Mouse (Mus musculus) stomach, embryonic 15.5 days (tissue): ENCODE data around the gene Tex261. TPM values are rescaled to one million over a fixed set of nuclear protein-coding genes. Genes with fewer than 3 reads are reported as not detected.
A peak's percentile ranks its signal among the peaks of the same experiment; 100 is the strongest.
"Not testable (repeated sequence)": the region's sequence is repeated elsewhere in the genome, so short reads cannot be mapped to it uniquely, and the experiment has no call there.

Experiments
- ATAC-seq: fragments of 200-750 bp; cut with Nextera tagmentation; 2 replicates; pipeline ENCODE4 v1.8.0; 2017; ENCODE audit warnings: low read depth, moderate number of reproducible peaks, moderate TSS enrichment; ENCODE audit not compliant: insufficient read depth, low FRiP score
- H3K27ac ChIP-seq: fragments of 300-500 bp; sonication (generic); 2 replicates; pipeline ENCODE4 v1.5.1; 2015; ENCODE audit warnings: mild to moderate bottlenecking, inconsistent platforms
- H3K27me3 ChIP-seq: fragments of 300-500 bp; sonication (generic); replicated peaks from 2 replicates; pipeline ENCODE4 v1.6.1; 2015; ENCODE audit warnings: inconsistent platforms
- H3K36me3 ChIP-seq: fragments of 300-500 bp; sonication (generic); 2 replicates; pipeline ENCODE4 v1.6.1; 2015; ENCODE audit warnings: inconsistent platforms
- H3K4me1 ChIP-seq: fragments of 300-500 bp; sonication (generic); 2 replicates; pipeline ENCODE4 v1.6.1; 2015; ENCODE audit warnings: inconsistent platforms
- H3K4me2 ChIP-seq: fragments of 300-500 bp; sonication (generic); 2 replicates; pipeline ENCODE4 v1.6.1; 2015; ENCODE audit warnings: mild to moderate bottlenecking, inconsistent platforms
- H3K4me3 ChIP-seq: fragments of 300-500 bp; sonication (generic); replicated peaks from 2 replicates; pipeline ENCODE4 v1.5.1; 2015; ENCODE audit warnings: inconsistent platforms
- H3K9ac ChIP-seq: fragments of 300-500 bp; sonication (generic); 2 replicates; pipeline ENCODE4 v1.6.1; 2015; ENCODE audit warnings: inconsistent platforms
- H3K9me3 ChIP-seq: fragments of 300-500 bp; sonication (generic); 2 replicates; pipeline ENCODE4 v1.6.1; 2016; ENCODE audit warnings: inconsistent platforms
- WGBS: fragments of 180-500 bp; shearing (Covaris S2); methylation state at CpG from one replicate; pipeline ENCODE4 v1.1.7; 2015; 5-methylcytosine and 5-hydroxymethylcytosine counted together
- polyA plus RNA-seq: library from polyadenylated mRNA; unstranded; fragments of >200 nt; fragmentation: Nextera tagmentation; extraction: Ambion mirVana; gene quantifications from 2 replicates; pipeline ENCODE4 v1.2.1, GENCODE M21; 2015

The Tex261 gene
- polyA plus RNA-seq, 1 experiment from 2014 or later, result 86.2 TPM

GRCm38 (mm10) chr6:83790533-83790932, 14.9 kb upstream of the Tex261 start:
- H3K9ac ChIP-seq, ATAC-seq, H3K4me1 ChIP-seq, H3K27ac ChIP-seq, H3K36me3 ChIP-seq, H3K4me3 ChIP-seq, H3K27me3 ChIP-seq, H3K9me3 ChIP-seq, H3K4me2 ChIP-seq: not testable (repeated sequence)
- WGBS, result 85% methylated on average over 5 of the region's 5 CpGs

- H3K27me3 ChIP-seq, result no peaks in the 10 kb centered on the region
- H3K4me3 ChIP-seq, result no peak overlapping the region
- H3K27ac ChIP-seq, result no peak overlapping the region
- ATAC-seq, result no peak
- WGBS, result 76% methylated on average over 7 of the region's 7 CpGs
- no peak overlapping the region for H3K4me2 ChIP-seq
- H3K36me3 ChIP-seq, result no peaks in the 10 kb centered on the region
- no peaks in the 10 kb centered on the region for H3K9me3 ChIP-seq
- no peaks in the 10 kb centered on the region for H3K4me1 ChIP-seq
- no peak overlapping the region for H3K9ac ChIP-seq
Observed at GRCm38 (mm10) chr6:83788554-83788953, 12.9 kb upstream of the Tex261 start.

GRCm38 (mm10) chr6:83786426-83786825, 10.8 kb upstream of the Tex261 start:
- Histone ChIP-seq H3K4me2 (no peak overlapping the region), H3K27me3 (no peaks in the 10 kb centered on the region), H3K9ac (no peak overlapping the region), H3K36me3 (no peaks in the 10 kb centered on the region), H3K9me3 (no peaks in the 10 kb centered on the region), H3K27ac (no peak overlapping the region), H3K4me1 (no peaks in the 10 kb centered on the region), H3K4me3 (no peak overlapping the region)
- 65% methylated on average over 3 of the region's 3 CpGs for WGBS
- no peak for ATAC-seq

GRCm38 (mm10) chr6:83779026-83779425, 3.4 kb upstream of the Tex261 start:
- WGBS, result 7% methylated on average over 5 of the region's 5 CpGs

GRCm38 (mm10) chr6:83778306-83778705, 2.7 kb upstream of the Tex261 start:
- H3K27me3 ChIP-seq, result no peaks in the 10 kb centered on the region
- no peak overlapping the region for H3K27ac ChIP-seq
- no peak overlapping the region for H3K9ac ChIP-seq
- peaks cover 16% of the 10 kb centered on the region for H3K4me1 ChIP-seq
- H3K4me2 ChIP-seq, result no peak overlapping the region
- 74% methylated on average over 7 of the region's 7 CpGs for WGBS
- no peak overlapping the region for H3K4me3 ChIP-seq
- H3K36me3 ChIP-seq, result peaks cover 5% of the 10 kb centered on the region; the same call in 1 of the 2 replicates
- no peaks in the 10 kb centered on the region for H3K9me3 ChIP-seq
- ATAC-seq, result no peak

More at GRCm38 (mm10) chr6:83779026-83779425, 3.4 kb upstream of the Tex261 start:
- H3K9me3 ChIP-seq, result no peaks in the 10 kb centered on the region
- H3K27ac ChIP-seq, result no peak overlapping the region
- no peak overlapping the region for H3K4me2 ChIP-seq
- peaks cover 10% of the 10 kb centered on the region; the same call in 1 of the 2 replicates for H3K4me1 ChIP-seq
- no peaks in the 10 kb centered on the region for H3K36me3 ChIP-seq
- no peaks in the 10 kb centered on the region for H3K27me3 ChIP-seq
- no peak overlapping the region for H3K4me3 ChIP-seq
- H3K9ac ChIP-seq, result no peak overlapping the region
- ATAC-seq, result no peak

- ATAC-seq, result peak; percentile 16; the same call in 1 of the 2 replicates
- Histone ChIP-seq H3K27ac (peak overlapping the region; percentile 93), H3K4me2 (peak overlapping the region; percentile 84), H3K4me3 (peak overlapping the region; percentile 93), H3K9ac (peak overlapping the region; percentile 83), H3K9me3 (no peaks in the 10 kb centered on the region), H3K4me1 (peaks cover 17% of the 10 kb centered on the region), H3K36me3 (peaks cover 19% of the 10 kb centered on the region), H3K27me3 (no peaks in the 10 kb centered on the region)
- 1% methylated on average over 14 of the region's 14 CpGs for WGBS
Observed at GRCm38 (mm10) chr6:83774781-83775563, 641 bp downstream of the Tex261 start.

GRCm38 (mm10) chr6:83774126-83774525, 1.5 kb downstream of the Tex261 start:
- H3K4me3 ChIP-seq, result peak overlapping the region; percentile 93
- no peak overlapping the region for H3K9ac ChIP-seq
- WGBS, result 61% methylated on average over 8 of the region's 9 CpGs

GRCm38 (mm10) chr6:83768485-83768884, 7.1 kb downstream of the Tex261 start:
- WGBS, result 80% methylated on average over 5 of the region's 5 CpGs
- Histone ChIP-seq H3K4me3 (no peak overlapping the region), H3K27ac (no peak overlapping the region), H3K9ac (no peak overlapping the region), H3K4me2 (no peak overlapping the region), H3K9me3 (no peaks in the 10 kb centered on the region), H3K27me3 (no peaks in the 10 kb centered on the region), H3K4me1 (peaks cover 2% of the 10 kb centered on the region), H3K36me3 (peaks cover 23% of the 10 kb centered on the region)
- no peak for ATAC-seq

More at GRCm38 (mm10) chr6:83774126-83774525, 1.5 kb downstream of the Tex261 start:
- ATAC-seq, result no peak
- Histone ChIP-seq H3K4me2 (peak overlapping the region; percentile 84), H3K4me1 (peaks cover 17% of the 10 kb centered on the region), H3K27me3 (no peaks in the 10 kb centered on the region), H3K9me3 (no peaks in the 10 kb centered on the region), H3K27ac (no peak overlapping the region), H3K36me3 (peaks cover 26% of the 10 kb centered on the region)

- no peak overlapping the region for H3K9ac ChIP-seq
- peaks cover 14% of the 10 kb centered on the region for H3K27me3 ChIP-seq
- H3K27ac ChIP-seq, result no peak overlapping the region
- 91% methylated on average over 3 of the region's 3 CpGs for WGBS
- no peak for ATAC-seq
- no peaks in the 10 kb centered on the region for H3K9me3 ChIP-seq
- H3K4me2 ChIP-seq, result no peak overlapping the region
- peaks cover 15% of the 10 kb centered on the region for H3K36me3 ChIP-seq
- H3K4me3 ChIP-seq, result no peak overlapping the region
- H3K4me1 ChIP-seq, result peaks cover 10% of the 10 kb centered on the region; the same call in 1 of the 2 replicates
Observed at GRCm38 (mm10) chr6:83766982-83767381, 8.6 kb downstream of the Tex261 start.

- no peak overlapping the region for H3K9ac ChIP-seq
- H3K4me2 ChIP-seq, result peak overlapping the region; percentile 75
- ATAC-seq, result peak; percentile 65; the same call in 1 of the 2 replicates
- peaks cover 10% of the 10 kb centered on the region; the same call in 1 of the 2 replicates for H3K4me1 ChIP-seq
- H3K4me3 ChIP-seq, result peak overlapping the region; percentile 34
- no peaks in the 10 kb centered on the region for H3K36me3 ChIP-seq
- H3K27ac ChIP-seq, result no peak overlapping the region
- H3K9me3 ChIP-seq, result no peaks in the 10 kb centered on the region
- 3% methylated on average over 35 of the region's 35 CpGs for WGBS
- H3K27me3 ChIP-seq, result peaks cover 43% of the 10 kb centered on the region
Observed at GRCm38 (mm10) chr6:83762880-83763431, 12.7 kb downstream of the Tex261 start.

- Histone ChIP-seq H3K4me1 (peaks cover 10% of the 10 kb centered on the region; the same call in 1 of the 2 replicates), H3K9me3 (no peaks in the 10 kb centered on the region), H3K4me3 (peak within 1 kb of the TSS; percentile 34), H3K36me3 (no peaks in the 10 kb centered on the region), H3K9ac (no peak within 1 kb of the TSS), H3K27ac (no peak within 1 kb of the TSS), H3K27me3 (peaks cover 49% of the 10 kb centered on the region), H3K4me2 (peak within 1 kb of the TSS; percentile 75)
- WGBS, result 29% methylated on average over 6 of the region's 6 CpGs
- ATAC-seq, result no peak
Observed at GRCm38 (mm10) chr6:83762344-83762743, 13.3 kb downstream of the Tex261 start, which contains the start of gene Ankrd53. Gene Ankrd53, plus strand, starts transcription at chr6:83762644.

- ATAC-seq, result no peak
- Histone ChIP-seq H3K9ac (no peak overlapping the region), H3K36me3 (no peaks in the 10 kb centered on the region), H3K4me2 (no peak overlapping the region), H3K27me3 (peaks cover 40% of the 10 kb centered on the region), H3K4me3 (no peak overlapping the region), H3K9me3 (no peaks in the 10 kb centered on the region), H3K27ac (no peak overlapping the region), H3K4me1 (no peaks in the 10 kb centered on the region)
- 74% methylated on average over 9 of the region's 9 CpGs for WGBS
Observed at GRCm38 (mm10) chr6:83756051-83756450, 19.6 kb downstream of the Tex261 start.
